Comparison of ENCODE assay signal across 19 mouse cellular contexts in genomic region chr6:114257762-114258361, GRCm38 (mm10). TPM values are rescaled to one million over a fixed set of nuclear protein-coding genes. Genes with fewer than 3 reads are reported as not detected.
DNase-seq lines count a peak whose midpoint lies in the region; ATAC-seq and TF ChIP-seq lines count a peak whose summit lies in the region.
"Had no signal": no experiment of that assay in that cellular context is flagged by ENCODE, and none has a peak within 500 bp of the region (broad histone marks: within the 10 kb centered on the region; RNA-seq: fewer than 3 reads in every experiment).

No protein-coding gene starts in this region.

- 58% methylated on average over 1 of the region's 1 CpGs for WGBS in liver, postnatal 0 days (ENCODE audit: insufficient replicate concordance)
- WGBS in liver, embryonic 11.5 days, result 75% methylated on average over 1 of the region's 1 CpGs
- WGBS in forebrain, embryonic 16.5 days, result 88% methylated on average over 1 of the region's 1 CpGs
- 63% methylated on average over 1 of the region's 1 CpGs for WGBS in hindbrain, embryonic 16.5 days
- WGBS in midbrain, embryonic 16.5 days, result 75% methylated on average over 1 of the region's 1 CpGs
- WGBS in heart, embryonic 10.5 days, result 60% methylated on average over 1 of the region's 1 CpGs
- 69% methylated on average over 1 of the region's 1 CpGs for WGBS in heart, embryonic 12.5 days

- ATAC-seq in liver, postnatal 0 days, result peak; percentile 64
- ATAC-seq in liver, embryonic 11.5 days (replicated peaks; ENCODE audit: low FRiP score), result no peak
- ATAC-seq in forebrain, embryonic 16.5 days, result peak; percentile 61; the same call in 1 of the 2 replicates
- ATAC-seq in hindbrain, embryonic 16.5 days, result peak; percentile 68
- ATAC-seq in midbrain, embryonic 16.5 days, result peak; percentile 80
- ATAC-seq in heart, embryonic 12.5 days (ENCODE audit: insufficient number of reproducible peaks, low FRiP score), result no peak
- ATAC-seq: intestine, postnatal 0 days had no signal

- no peaks in the 10 kb centered on the region for H3K36me3 ChIP-seq in liver, postnatal 0 days (replicated peaks; ENCODE audit: insufficient read depth, low read length)
- H3K36me3 ChIP-seq in liver, embryonic 11.5 days (ENCODE audit: control insufficient read depth, insufficient read depth, low read length), result no peaks in the 10 kb centered on the region
- H3K36me3 ChIP-seq in forebrain, embryonic 16.5 days (ENCODE audit: control insufficient read depth, insufficient read depth), result no peaks in the 10 kb centered on the region
- H3K36me3 ChIP-seq in hindbrain, embryonic 16.5 days (ENCODE audit: control insufficient read depth, insufficient read depth, low read length), result no peaks in the 10 kb centered on the region
- H3K36me3 ChIP-seq in midbrain, embryonic 16.5 days (ENCODE audit: control insufficient read depth, insufficient read depth, low read length), result no peaks in the 10 kb centered on the region
- H3K36me3 ChIP-seq in heart, embryonic 10.5 days, result no peaks in the 10 kb centered on the region
- H3K36me3 ChIP-seq in heart, embryonic 12.5 days, result no peaks in the 10 kb centered on the region
- H3K36me3 ChIP-seq: kidney, embryonic 15.5 days; limb, embryonic 13.5 days had no signal

- no peak overlapping the region for H3K9ac ChIP-seq in liver, postnatal 0 days (replicated peaks)
- no peak overlapping the region for H3K9ac ChIP-seq in liver, embryonic 11.5 days (ENCODE audit: low read depth, low read length)
- H3K9ac ChIP-seq in forebrain, embryonic 16.5 days (replicated peaks; ENCODE audit: low read depth, low read length), result no peak overlapping the region
- H3K9ac ChIP-seq in hindbrain, embryonic 16.5 days (ENCODE audit: low read depth, low read length), result peak overlapping the region; percentile 2; the same call in 1 of the 2 replicates
- H3K9ac ChIP-seq in midbrain, embryonic 16.5 days (ENCODE audit: low read depth, low read length), result peak overlapping the region; percentile 37; the same call in 1 of the 2 replicates
- H3K9ac ChIP-seq in heart, embryonic 12.5 days, result no peak overlapping the region
- H3K9ac ChIP-seq: kidney, embryonic 15.5 days; limb, embryonic 13.5 days had no signal

- no peak for TF ChIP-seq CTCF in liver, postnatal 0 days (IDR thresholded peaks at IDR 0.05; ENCODE audit: low read depth)

- no peak for TF ChIP-seq EP300 in liver, postnatal 0 days (IDR thresholded peaks at IDR 0.05; ENCODE audit: low read depth)

- H3K4me2 ChIP-seq in liver, postnatal 0 days (ENCODE audit: low read depth, low read length), result no peak overlapping the region
- H3K4me2 ChIP-seq in liver, embryonic 11.5 days, result no peak overlapping the region
- no peak overlapping the region for H3K4me2 ChIP-seq in forebrain, embryonic 16.5 days (ENCODE audit: low read length)
- H3K4me2 ChIP-seq in hindbrain, embryonic 16.5 days (ENCODE audit: low read length), result no peak overlapping the region
- H3K4me2 ChIP-seq in midbrain, embryonic 16.5 days (ENCODE audit: low read length), result 0 out of 2 replicates have a peak overlapping the region, but pooled peaks have one; percentile 13
- no peak overlapping the region for H3K4me2 ChIP-seq in heart, embryonic 12.5 days
- H3K4me2 ChIP-seq: kidney, embryonic 15.5 days; limb, embryonic 13.5 days had no signal

- H3K4me1 ChIP-seq in liver, postnatal 0 days (ENCODE audit: insufficient read depth), result no peaks in the 10 kb centered on the region
- H3K4me1 ChIP-seq in liver, embryonic 11.5 days (replicated peaks; ENCODE audit: control insufficient read depth, insufficient read depth, low read length), result no peaks in the 10 kb centered on the region
- H3K4me1 ChIP-seq in forebrain, embryonic 16.5 days (replicated peaks; ENCODE audit: control insufficient read depth, insufficient read depth, low read length), result peaks cover 31% of the 10 kb centered on the region
- H3K4me1 ChIP-seq in hindbrain, embryonic 16.5 days (ENCODE audit: control insufficient read depth, insufficient read depth, low read depth, low read length), result peaks cover 38% of the 10 kb centered on the region
- H3K4me1 ChIP-seq in midbrain, embryonic 16.5 days (ENCODE audit: control insufficient read depth, insufficient read depth, low read length), result peaks cover 35% of the 10 kb centered on the region
- H3K4me1 ChIP-seq in heart, embryonic 10.5 days, result no peaks in the 10 kb centered on the region
- no peaks in the 10 kb centered on the region for H3K4me1 ChIP-seq in heart, embryonic 12.5 days (replicated peaks)
- H3K4me1 ChIP-seq: kidney, embryonic 15.5 days; limb, embryonic 13.5 days had no signal

- no peak overlapping the region for H3K4me3 ChIP-seq in liver, postnatal 0 days (ENCODE audit: low read depth, low read length)
- H3K4me3 ChIP-seq in liver, embryonic 11.5 days (ENCODE audit: low read depth, low read length), result no peak overlapping the region
- H3K4me3 ChIP-seq in forebrain, embryonic 16.5 days (replicated peaks; ENCODE audit: low read length), result no peak overlapping the region
- no peak overlapping the region for H3K4me3 ChIP-seq in hindbrain, embryonic 16.5 days (ENCODE audit: low read length)
- H3K4me3 ChIP-seq in midbrain, embryonic 16.5 days (ENCODE audit: low read depth, low read length), result no peak overlapping the region
- no peak overlapping the region for H3K4me3 ChIP-seq in heart, embryonic 10.5 days
- H3K4me3 ChIP-seq in heart, embryonic 12.5 days, result no peak overlapping the region
- H3K4me3 ChIP-seq: kidney, embryonic 15.5 days; limb, embryonic 13.5 days had no signal

- no peak for DNase-seq in liver, postnatal 0 days
- DNase-seq in liver, embryonic 11.5 days (ENCODE audit: low spot score), result no peak
- no peak for DNase-seq in ovary, postnatal 14 days (ENCODE audit: low spot score)
- no peak for DNase-seq in heart, embryonic 10.5 days (ENCODE audit: low spot score)
- DNase-seq: B cell, adult 2 months; cerebellum, adult 2 months; cerebellum, postnatal 36 days; heart, adult 11 months; heart, postnatal 36 days; lung, postnatal 14 days; right cerebral cortex, adult 18-20 months; thymus, postnatal 36 days had no signal

- H3K27me3 ChIP-seq in liver, postnatal 0 days (ENCODE audit: insufficient read depth, low read length), result 0 out of 2 replicates have a peak, but pooled peaks cover 2% of the 10 kb centered on the region
- H3K27me3 ChIP-seq in liver, embryonic 11.5 days (replicated peaks; ENCODE audit: control insufficient read depth, insufficient read depth, low read length), result no peaks in the 10 kb centered on the region; the same call in 1 of the 2 replicates
- no peaks in the 10 kb centered on the region for H3K27me3 ChIP-seq in forebrain, embryonic 16.5 days (replicated peaks; ENCODE audit: control insufficient read depth, insufficient read depth, low read length)
- H3K27me3 ChIP-seq in hindbrain, embryonic 16.5 days (replicated peaks; ENCODE audit: control insufficient read depth, insufficient read depth, low read length), result no peaks in the 10 kb centered on the region
- no peaks in the 10 kb centered on the region for H3K27me3 ChIP-seq in midbrain, embryonic 16.5 days (ENCODE audit: control insufficient read depth, insufficient read depth, low read depth, low read length)
- peaks cover 52% of the 10 kb centered on the region; the same call in 1 of the 2 replicates for H3K27me3 ChIP-seq in heart, embryonic 10.5 days (ENCODE audit: insufficient read depth, poor library complexity, severe bottlenecking)
- peaks cover 37% of the 10 kb centered on the region; the same call in 1 of the 2 replicates for H3K27me3 ChIP-seq in heart, embryonic 12.5 days (replicated peaks)

- no peaks in the 10 kb centered on the region for H3K9me3 ChIP-seq in liver, postnatal 0 days (ENCODE audit: low read length)
- no peaks in the 10 kb centered on the region for H3K9me3 ChIP-seq in liver, embryonic 11.5 days (ENCODE audit: control insufficient read depth, low read length)
- no peaks in the 10 kb centered on the region for H3K9me3 ChIP-seq in forebrain, embryonic 16.5 days (ENCODE audit: control insufficient read depth, low read length)
- H3K9me3 ChIP-seq in hindbrain, embryonic 16.5 days (ENCODE audit: control insufficient read depth, low read length), result no peaks in the 10 kb centered on the region
- H3K9me3 ChIP-seq in midbrain, embryonic 16.5 days (replicated peaks; ENCODE audit: control insufficient read depth, low read length, poor library complexity, severe bottlenecking), result no peaks in the 10 kb centered on the region
- no peaks in the 10 kb centered on the region for H3K9me3 ChIP-seq in heart, embryonic 10.5 days
- no peaks in the 10 kb centered on the region for H3K9me3 ChIP-seq in heart, embryonic 12.5 days (replicated peaks)
- H3K9me3 ChIP-seq: kidney, embryonic 15.5 days; limb, embryonic 13.5 days had no signal

- H3K27ac ChIP-seq in liver, postnatal 0 days (ENCODE audit: low read depth), result no peak overlapping the region
- H3K27ac ChIP-seq in liver, embryonic 11.5 days (ENCODE audit: low read depth, low read length), result no peak overlapping the region
- H3K27ac ChIP-seq in forebrain, embryonic 16.5 days (ENCODE audit: low read length), result peak overlapping the region; percentile 74
- H3K27ac ChIP-seq in hindbrain, embryonic 16.5 days (ENCODE audit: low read depth, low read length), result peak overlapping the region; percentile 73
- H3K27ac ChIP-seq in midbrain, embryonic 16.5 days (ENCODE audit: low read length), result peak overlapping the region; percentile 87
- H3K27ac ChIP-seq in heart, embryonic 10.5 days, result no peak overlapping the region
- no peak overlapping the region for H3K27ac ChIP-seq in heart, embryonic 12.5 days (ENCODE audit: poor library complexity, severe bottlenecking)
- H3K27ac ChIP-seq: kidney, embryonic 15.5 days; limb, embryonic 13.5 days had no signal

RNA-seq across cellular contexts. Expression of gene Slc6a1, which starts 24.6 kb away (rescaled TPM):
- polyA plus RNA-seq in liver, postnatal 0 days (2015; fragmentation: Nextera tagmentation; extraction: Ambion mirVana), result not detected in 2 replicates
- polyA plus RNA-seq in liver, embryonic 11.5 days (2014; fragmentation: Nextera tagmentation; extraction: Ambion mirVana), result 0.05 and 0.08 TPM in 2 replicates
- polyA plus RNA-seq in forebrain, embryonic 16.5 days (2015; fragmentation: Nextera tagmentation; extraction: Ambion mirVana), result 107 and 138 TPM in 2 replicates
- polyA plus RNA-seq in hindbrain, embryonic 16.5 days (2015; fragmentation: Nextera tagmentation; extraction: Ambion mirVana), result 166 and 172 TPM in 2 replicates
- 147 and 182 TPM in 2 replicates for polyA plus RNA-seq in midbrain, embryonic 16.5 days (2015; fragmentation: Nextera tagmentation; extraction: Ambion mirVana)
- polyA plus RNA-seq in heart, embryonic 10.5 days (2016; fragmentation: Nextera tagmentation; extraction: Ambion mirVana), result 0.48 and 0.54 TPM in 2 replicates
- polyA plus RNA-seq in heart, embryonic 12.5 days (2016; fragmentation: Nextera tagmentation; extraction: Ambion mirVana), result 0.05 and 0.17 TPM in 2 replicates
- polyA plus RNA-seq: intestine, postnatal 0 days had no signal

Comparison
In these comparisons a context has a peak if more than half of its experiments do, and no peak if none do; other contexts are left out.
1. ATAC-seq: peak in liver, postnatal 0 days (single experiment), forebrain, embryonic 16.5 days (single experiment), hindbrain, embryonic 16.5 days (single experiment) and midbrain, embryonic 16.5 days (single experiment); none in liver, embryonic 11.5 days (single experiment) and heart, embryonic 12.5 days (single experiment).
2. H3K27ac ChIP-seq: peak in forebrain, embryonic 16.5 days (single experiment), hindbrain, embryonic 16.5 days (single experiment) and midbrain, embryonic 16.5 days (single experiment); none in liver, postnatal 0 days (single experiment), liver, embryonic 11.5 days (single experiment), heart, embryonic 10.5 days (single experiment) and heart, embryonic 12.5 days (single experiment).
3. H3K9ac ChIP-seq: peak in hindbrain, embryonic 16.5 days (single experiment) and midbrain, embryonic 16.5 days (single experiment); none in liver, postnatal 0 days (single experiment), liver, embryonic 11.5 days (single experiment), forebrain, embryonic 16.5 days (single experiment) and heart, embryonic 12.5 days (single experiment).
4. RNA of gene Slc6a1, which starts 24.6 kb away (polyA plus RNA-seq): 147 to 182 TPM in midbrain, embryonic 16.5 days, 166 to 172 TPM in hindbrain, embryonic 16.5 days and 107 to 138 TPM in forebrain, embryonic 16.5 days; 0.48 to 0.54 TPM in heart, embryonic 10.5 days, 0.05 to 0.08 TPM in liver, embryonic 11.5 days, 0.05 to 0.17 TPM in heart, embryonic 12.5 days and not detected in liver, postnatal 0 days; every median in the first group is over 10 times any median in the second.